Mouse (Mus musculus) limb, embryonic 15.5 days (tissue): ENCODE data around the gene Jph2. TPM values are rescaled to one million over a fixed set of nuclear protein-coding genes. Genes with fewer than 3 reads are reported as not detected.

Source experiments
- ATAC-seq: fragments of 200-750 bp; cut with Nextera tagmentation; 2 replicates; pipeline ENCODE4 v1.8.0; 2017; ENCODE audit warnings: low read depth, moderate TSS enrichment; ENCODE audit not compliant: insufficient number of reproducible peaks, low FRiP score, low TSS enrichment
- H3K27ac ChIP-seq: fragments of 300-500 bp; sonication (generic); 2 replicates; pipeline ENCODE4 v1.5.1; 2015; ENCODE audit warnings: moderate library complexity, mild to moderate bottlenecking, inconsistent platforms
- H3K27me3 ChIP-seq: fragments of 300-500 bp; sonication (generic); 2 replicates; pipeline ENCODE4 v1.6.1; 2015; ENCODE audit warnings: inconsistent platforms
- H3K36me3 ChIP-seq: fragments of 300-500 bp; sonication (generic); 2 replicates; pipeline ENCODE4 v1.6.1; 2015; ENCODE audit warnings: inconsistent platforms
- H3K4me1 ChIP-seq: fragments of 300-500 bp; sonication (generic); 2 replicates; pipeline ENCODE4 v1.6.1; 2015; ENCODE audit warnings: inconsistent platforms
- H3K4me2 ChIP-seq: fragments of 300-500 bp; sonication (generic); 2 replicates; pipeline ENCODE4 v1.6.1; 2015; ENCODE audit warnings: mild to moderate bottlenecking, inconsistent platforms
- H3K4me3 ChIP-seq: fragments of 300-500 bp; sonication (generic); 2 replicates; pipeline ENCODE4 v1.5.1; 2015; ENCODE audit warnings: mild to moderate bottlenecking, inconsistent platforms
- H3K9ac ChIP-seq: fragments of 300-500 bp; sonication (generic); 2 replicates; pipeline ENCODE4 v1.6.1; 2015; ENCODE audit warnings: inconsistent platforms
- H3K9me3 ChIP-seq: fragments of 300-500 bp; sonication (generic); 2 replicates; pipeline ENCODE4 v1.6.1; 2016; ENCODE audit warnings: inconsistent platforms
- WGBS: fragments of 180-500 bp; shearing (Covaris S2); methylation state at CpG from one replicate; pipeline ENCODE4 v1.1.7; 2015; 5-methylcytosine and 5-hydroxymethylcytosine counted together
- polyA plus RNA-seq: library from polyadenylated mRNA; unstranded; fragments of >200 nt; fragmentation: Nextera tagmentation; extraction: Ambion mirVana; gene quantifications from 2 replicates; pipeline ENCODE4 v1.2.1, GENCODE M21; 2015

Gene Jph2
- 2.9 and 4.5 TPM in 2 replicates for polyA plus RNA-seq

DNA sequence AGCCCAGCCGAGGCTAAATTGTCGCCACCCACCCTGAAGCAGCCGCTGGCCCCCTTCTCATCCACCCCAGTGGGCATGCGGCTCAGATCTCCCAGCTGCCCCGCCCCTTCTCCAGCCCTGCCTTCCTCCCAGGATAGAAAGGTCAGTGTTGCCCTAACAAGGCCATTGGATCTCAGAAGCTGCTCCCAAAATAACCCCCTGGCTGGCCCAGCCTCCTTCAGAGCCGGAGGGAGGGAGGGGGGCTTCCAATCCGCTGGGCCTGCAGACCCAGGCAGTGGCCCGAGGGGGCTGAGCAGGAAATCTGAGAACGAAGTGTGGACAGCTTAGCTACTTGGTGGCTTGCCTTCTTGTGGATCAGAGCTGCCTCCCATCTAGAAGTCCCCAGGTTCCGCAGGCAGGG lies at the start of gene Jph2:
TSS of gene Jph2 (minus strand) at position 89 of the 400 bp plus-strand sequence.
- H3K4me1 ChIP-seq, result peaks cover 14% of the 10 kb centered on the region
- H3K27me3 ChIP-seq, result no peaks in the 10 kb centered on the region
- ATAC-seq, result peak; percentile 59; the same call in 1 of the 2 replicates
- 0 out of 2 replicates have a peak within 1 kb of the TSS, but pooled peaks have one; percentile 27 for H3K27ac ChIP-seq
- no peaks in the 10 kb centered on the region for H3K36me3 ChIP-seq
- H3K9ac ChIP-seq, result no peak within 1 kb of the TSS
- peak within 1 kb of the TSS; percentile 32 for H3K4me2 ChIP-seq
- 4% methylated on average over 10 of the region's 10 CpGs for WGBS
- H3K4me3 ChIP-seq, result peak within 1 kb of the TSS; percentile 15
- no peaks in the 10 kb centered on the region for H3K9me3 ChIP-seq

DNA sequence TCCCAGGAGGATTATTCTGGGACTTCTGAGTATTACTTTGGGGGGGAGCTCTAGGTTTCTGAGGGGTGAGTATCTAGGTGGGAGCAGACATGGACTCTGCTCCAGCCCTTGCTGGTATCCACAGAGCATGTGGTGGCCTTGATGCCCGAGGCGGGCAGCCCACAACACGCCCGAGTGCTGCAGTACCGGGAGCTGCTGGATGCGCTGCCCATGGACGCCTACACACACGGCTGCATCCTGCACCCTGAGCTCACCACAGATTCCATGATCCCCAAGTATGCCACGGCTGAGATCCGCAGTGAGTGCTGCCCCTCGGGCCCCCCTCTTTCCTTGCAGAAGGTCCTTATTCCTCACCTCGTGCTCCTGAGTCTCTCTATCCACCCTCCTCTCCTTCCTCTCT lies 49.6 kb upstream of the Jph2 start:
- Histone ChIP-seq H3K27me3 (no peaks in the 10 kb centered on the region), H3K4me1 (no peaks in the 10 kb centered on the region), H3K4me3 (no peak overlapping the region), H3K27ac (no peak overlapping the region), H3K9ac (no peak overlapping the region), H3K36me3 (no peaks in the 10 kb centered on the region), H3K9me3 (no peaks in the 10 kb centered on the region), H3K4me2 (no peak overlapping the region)
- WGBS, result 82% methylated on average over 12 of the region's 12 CpGs
- ATAC-seq, result no peak

DNA sequence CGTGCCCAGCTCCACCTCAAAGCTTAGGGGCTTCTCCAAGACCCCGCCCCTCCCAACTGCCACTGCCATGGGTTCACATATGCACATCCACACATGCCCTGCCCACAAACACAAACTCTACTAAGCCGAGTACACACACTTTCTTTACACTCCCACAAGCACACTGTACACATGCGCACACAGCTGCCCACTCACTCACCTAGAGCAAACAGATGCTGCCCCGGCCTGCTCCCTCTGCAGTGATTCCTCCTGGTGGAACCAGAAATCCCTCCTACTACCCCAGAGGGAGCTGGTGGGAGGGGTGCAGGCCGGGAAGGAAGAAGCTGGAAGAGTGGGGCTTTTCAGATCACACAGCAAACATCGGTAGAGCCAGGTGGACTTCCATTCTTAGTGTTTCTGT lies 46.2 kb upstream of the Jph2 start:
- H3K27me3 ChIP-seq, result peaks cover 14% of the 10 kb centered on the region
- 59% methylated on average over 7 of the region's 7 CpGs for WGBS
- no peak overlapping the region for H3K4me3 ChIP-seq
- H3K36me3 ChIP-seq, result no peaks in the 10 kb centered on the region
- no peaks in the 10 kb centered on the region for H3K9me3 ChIP-seq
- H3K27ac ChIP-seq, result no peak overlapping the region
- no peaks in the 10 kb centered on the region for H3K4me1 ChIP-seq
- H3K9ac ChIP-seq, result no peak overlapping the region
- no peak overlapping the region for H3K4me2 ChIP-seq
- no peak for ATAC-seq

DNA sequence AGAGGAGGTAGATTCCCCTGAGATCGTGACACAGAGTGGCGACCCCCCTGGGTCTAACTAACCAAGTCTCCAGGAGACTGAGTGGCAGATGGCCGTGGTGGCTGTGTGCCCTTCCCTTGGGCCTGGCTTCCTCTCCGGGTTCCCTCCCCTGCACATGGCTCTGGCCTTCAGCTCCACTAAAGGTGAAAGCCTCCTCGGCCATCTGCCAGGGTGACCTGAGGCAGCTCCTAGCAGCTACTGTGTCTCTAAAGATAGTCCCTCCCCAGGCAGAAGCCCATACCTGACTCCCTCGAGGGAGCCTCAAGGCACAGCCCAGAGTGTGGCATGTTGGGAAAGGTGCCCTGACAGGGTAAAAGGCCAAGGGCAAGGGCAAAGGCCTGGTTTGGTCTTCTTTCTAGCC lies 45.8 kb upstream of the Jph2 start:
- WGBS, result 62% methylated on average over 6 of the region's 6 CpGs
- no peaks in the 10 kb centered on the region for H3K9me3 ChIP-seq

DNA sequence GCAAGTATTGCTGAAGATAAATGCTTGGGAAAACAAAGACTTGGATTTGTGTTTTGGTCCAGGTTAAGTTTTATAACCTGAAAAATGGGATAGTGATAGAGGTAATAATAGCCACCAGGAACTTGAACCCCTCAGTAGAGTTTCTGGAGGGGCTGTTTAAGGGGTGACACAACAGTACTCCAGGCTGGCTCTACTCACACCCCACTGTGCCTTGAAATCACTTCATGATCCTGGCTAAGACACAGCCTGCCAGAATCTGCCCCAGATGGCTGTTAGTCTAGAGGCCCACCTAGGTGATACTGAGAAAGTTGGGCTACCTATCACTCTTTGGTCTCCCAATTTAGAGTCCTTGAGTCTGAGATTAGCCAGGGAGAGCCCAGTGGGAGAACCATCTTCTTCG lies 41.7 kb upstream of the Jph2 start:
- Histone ChIP-seq H3K9me3 (no peaks in the 10 kb centered on the region), H3K36me3 (no peaks in the 10 kb centered on the region), H3K4me1 (peaks cover 8% of the 10 kb centered on the region), H3K27ac (no peak overlapping the region), H3K4me2 (no peak overlapping the region), H3K27me3 (peaks cover 32% of the 10 kb centered on the region), H3K9ac (no peak overlapping the region), H3K4me3 (no peak overlapping the region)
- no peak for ATAC-seq
- WGBS, result 67% methylated on average over 1 of the region's 1 CpGs

More for the DNA sequence above, 45.8 kb upstream of the Jph2 start:
- no peak overlapping the region for H3K4me3 ChIP-seq
- H3K9ac ChIP-seq, result no peak overlapping the region
- no peaks in the 10 kb centered on the region for H3K36me3 ChIP-seq
- ATAC-seq, result no peak
- no peak overlapping the region for H3K27ac ChIP-seq
- H3K4me1 ChIP-seq, result peaks cover 2% of the 10 kb centered on the region
- H3K4me2 ChIP-seq, result no peak overlapping the region
- H3K27me3 ChIP-seq, result peaks cover 18% of the 10 kb centered on the region

DNA sequence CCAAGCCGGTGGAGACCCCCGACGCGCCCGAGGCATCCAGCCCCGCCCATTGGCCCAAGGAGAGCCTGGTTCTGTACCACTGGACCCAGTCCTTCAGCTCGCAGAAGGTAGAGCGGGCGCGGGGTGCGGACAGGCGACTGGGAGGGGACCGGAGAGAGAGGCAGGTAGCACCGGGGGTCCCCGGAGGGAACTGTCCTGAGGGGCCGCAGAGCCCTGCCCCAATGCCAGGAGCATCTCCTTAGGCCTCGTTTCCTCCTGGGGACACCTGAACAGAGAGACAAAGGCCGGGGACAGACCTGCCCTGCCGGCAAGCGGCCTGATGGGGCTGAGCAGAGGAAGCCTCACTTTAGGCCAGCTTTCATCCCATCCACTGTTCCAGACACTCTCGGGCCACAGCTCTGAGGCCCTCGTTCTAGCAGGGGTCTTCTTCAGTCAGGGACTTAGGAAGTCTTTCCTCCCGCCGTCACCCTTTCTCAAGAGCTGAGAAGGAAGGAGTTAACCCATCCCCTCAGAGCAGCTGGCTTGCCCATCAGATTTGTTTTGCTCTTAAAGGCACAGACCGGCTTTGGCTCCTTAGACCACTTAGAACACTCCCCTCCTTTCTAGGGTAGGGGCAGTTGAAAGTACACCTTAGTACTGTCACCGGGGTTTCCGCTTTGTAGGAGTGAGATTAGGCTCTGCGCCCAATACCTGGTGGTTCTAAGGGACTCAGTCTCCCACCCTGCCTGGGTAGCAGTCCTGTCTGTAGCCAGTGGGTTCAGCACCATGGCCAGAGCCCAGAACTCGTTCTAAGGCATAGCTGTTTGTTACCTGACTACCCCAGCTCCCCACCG lies 41.0 kb upstream of the Jph2 start:
- Histone ChIP-seq H3K4me1 (peaks cover 8% of the 10 kb centered on the region), H3K9me3 (no peaks in the 10 kb centered on the region), H3K4me3 (peak overlapping the region; percentile 18), H3K4me2 (peak overlapping the region; percentile 27), H3K9ac (no peak overlapping the region), H3K27ac (no peak overlapping the region), H3K27me3 (peaks cover 32% of the 10 kb centered on the region), H3K36me3 (no peaks in the 10 kb centered on the region)
- no peak for ATAC-seq
- WGBS, result 3% methylated on average over 30 of the region's 30 CpGs

DNA sequence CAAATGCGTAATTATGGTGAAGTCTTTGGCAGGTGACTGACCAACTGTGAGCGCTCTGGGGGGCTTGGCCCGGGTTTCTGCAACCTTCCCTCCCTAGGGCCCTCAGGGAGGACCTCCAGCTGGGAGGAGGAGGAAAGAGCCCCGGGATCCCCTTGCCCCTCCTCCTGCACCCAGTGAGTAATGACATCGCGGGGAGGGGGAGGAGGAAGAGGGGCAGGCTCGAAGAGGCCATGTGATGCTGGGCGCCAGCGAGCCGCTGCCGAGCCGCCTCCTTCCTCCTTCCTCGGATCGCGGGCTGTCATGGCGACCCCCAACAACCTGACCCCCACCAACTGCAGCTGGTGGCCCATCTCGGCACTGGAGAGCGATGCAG lies 40.4 kb upstream of the Jph2 start, which contains the start of gene Gdap1l1:
TSS of gene Gdap1l1 (plus strand) at position 231 of the 373 bp plus-strand sequence.
- no peaks in the 10 kb centered on the region for H3K36me3 ChIP-seq
- peak within 1 kb of the TSS; percentile 18 for H3K4me3 ChIP-seq

DNA sequence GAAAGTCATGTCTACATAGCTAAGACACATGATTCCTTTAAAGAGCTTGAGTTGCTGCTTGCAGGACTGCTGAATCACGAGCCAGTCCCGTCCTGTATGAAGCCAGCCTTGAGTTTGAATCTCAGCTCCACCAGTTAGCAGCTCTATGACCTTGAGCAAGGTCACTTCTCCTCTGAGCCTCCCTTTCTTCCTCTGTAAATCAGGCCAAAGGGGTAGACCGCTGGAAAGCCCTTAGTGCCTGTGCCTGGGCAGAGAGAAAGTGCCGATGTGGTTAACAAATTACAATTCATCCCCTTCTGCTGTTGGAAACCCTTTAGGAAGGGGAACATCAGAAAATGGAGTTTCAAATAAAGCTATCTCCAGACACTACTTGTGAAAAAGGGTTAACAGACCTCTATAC lies 40.0 kb upstream of the Jph2 start:
- Histone ChIP-seq H3K9me3 (no peaks in the 10 kb centered on the region), H3K27ac (no peak overlapping the region), H3K9ac (no peak overlapping the region), H3K4me2 (no peak overlapping the region), H3K4me1 (peaks cover 8% of the 10 kb centered on the region), H3K27me3 (peaks cover 32% of the 10 kb centered on the region), H3K36me3 (no peaks in the 10 kb centered on the region), H3K4me3 (no peak overlapping the region)
- no peak for ATAC-seq
- 42% methylated on average over 4 of the region's 4 CpGs for WGBS

More for the DNA sequence above, 40.4 kb upstream of the Jph2 start, which contains the start of gene Gdap1l1:
- no peak within 1 kb of the TSS for H3K9ac ChIP-seq
- peak within 1 kb of the TSS; percentile 27 for H3K4me2 ChIP-seq
- no peak within 1 kb of the TSS for H3K27ac ChIP-seq
- 2% methylated on average over 18 of the region's 18 CpGs for WGBS
- ATAC-seq, result no peak
- no peaks in the 10 kb centered on the region for H3K9me3 ChIP-seq
- H3K27me3 ChIP-seq, result peaks cover 32% of the 10 kb centered on the region
- peaks cover 8% of the 10 kb centered on the region for H3K4me1 ChIP-seq

DNA sequence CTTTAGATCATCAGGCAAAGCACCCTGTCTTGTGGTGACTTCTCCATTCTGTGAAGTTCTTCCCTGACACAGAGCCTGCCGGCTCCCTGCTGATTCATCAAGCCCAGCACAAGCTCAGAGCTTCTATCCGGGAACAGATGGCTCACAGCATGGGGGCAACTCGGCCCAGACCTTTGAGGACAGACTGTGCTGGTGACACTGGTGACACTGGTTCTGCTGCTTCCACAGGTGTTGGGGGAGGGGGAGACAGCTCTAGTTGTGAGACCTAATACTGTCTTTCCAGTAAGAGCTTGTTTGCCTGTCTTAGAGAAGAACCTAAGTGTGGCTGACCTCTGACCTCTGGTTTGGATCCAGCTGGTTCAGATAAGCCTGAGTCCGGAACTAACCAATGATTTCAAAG lies 36.2 kb upstream of the Jph2 start:
- H3K9ac ChIP-seq, result no peak overlapping the region
- no peaks in the 10 kb centered on the region for H3K9me3 ChIP-seq
- no peak overlapping the region for H3K4me2 ChIP-seq
- no peak overlapping the region for H3K4me3 ChIP-seq
- H3K36me3 ChIP-seq, result no peaks in the 10 kb centered on the region
- peaks cover 18% of the 10 kb centered on the region for H3K27me3 ChIP-seq
- ATAC-seq, result no peak
- peaks cover 8% of the 10 kb centered on the region for H3K4me1 ChIP-seq
- WGBS, result 14% methylated on average over 4 of the region's 4 CpGs
- H3K27ac ChIP-seq, result no peak overlapping the region

DNA sequence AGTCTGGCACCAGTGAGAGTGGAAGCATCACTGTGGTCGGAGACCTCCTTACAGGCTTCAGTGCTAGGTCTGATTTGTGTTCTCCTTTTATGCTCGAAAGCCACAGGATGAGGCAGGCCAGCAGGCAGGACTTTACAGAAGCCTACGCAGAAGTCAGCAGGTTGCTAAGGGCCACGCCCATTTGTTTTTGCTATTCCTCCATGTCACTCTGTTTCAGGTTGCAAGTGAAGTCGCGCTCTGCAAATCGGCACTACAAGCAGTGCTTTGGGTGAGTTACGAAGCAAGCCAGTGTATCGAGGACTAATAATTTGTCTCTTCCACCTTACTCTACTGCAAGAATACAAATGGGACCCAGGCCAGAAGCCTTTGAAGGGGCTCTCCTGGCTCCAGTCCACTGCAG lies 33.5 kb upstream of the Jph2 start:
- Histone ChIP-seq H3K36me3 (no peaks in the 10 kb centered on the region), H3K9ac (no peak overlapping the region), H3K4me3 (no peak overlapping the region), H3K27ac (no peak overlapping the region), H3K9me3 (no peaks in the 10 kb centered on the region), H3K4me1 (no peaks in the 10 kb centered on the region), H3K4me2 (no peak overlapping the region), H3K27me3 (no peaks in the 10 kb centered on the region)
- WGBS, result 78% methylated on average over 9 of the region's 9 CpGs
- ATAC-seq, result no peak

DNA sequence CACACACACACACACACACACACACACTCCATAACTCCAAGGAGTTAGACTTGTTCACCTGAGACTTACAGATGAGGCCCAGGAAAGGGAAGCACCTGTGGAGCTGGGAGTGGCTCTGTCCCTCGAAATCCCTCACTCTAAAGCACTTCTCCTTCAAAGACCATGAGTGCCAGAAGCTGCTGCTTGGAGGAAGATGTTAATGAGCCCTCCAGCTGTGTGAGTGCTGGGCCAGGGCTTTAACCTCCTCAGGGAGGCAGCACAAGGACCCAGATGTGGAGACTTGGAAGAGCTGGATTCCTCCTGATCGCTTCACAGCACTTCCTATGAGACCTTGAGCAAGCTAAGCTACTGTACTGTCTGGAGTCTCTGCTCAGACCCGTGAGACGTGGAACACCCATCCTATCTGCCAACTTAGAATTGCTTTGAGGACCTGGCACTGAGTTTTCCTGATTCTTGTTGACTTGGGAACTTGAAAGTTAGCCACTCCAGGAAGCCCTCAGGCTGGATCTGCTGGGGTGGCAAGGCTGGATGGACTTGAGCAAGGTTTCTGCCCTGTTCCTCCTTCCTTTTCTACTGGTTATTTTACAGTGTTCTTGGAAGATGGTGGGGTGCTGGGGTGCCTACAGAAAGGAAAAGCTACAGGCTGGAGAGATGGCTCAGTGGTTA lies 30.7 kb upstream of the Jph2 start:
- no peaks in the 10 kb centered on the region for H3K9me3 ChIP-seq
- no peaks in the 10 kb centered on the region for H3K27me3 ChIP-seq
- H3K4me2 ChIP-seq, result no peak overlapping the region
- H3K4me3 ChIP-seq, result no peak overlapping the region
- no peak overlapping the region for H3K27ac ChIP-seq
- WGBS, result 34% methylated on average over 4 of the region's 4 CpGs
- no peak for ATAC-seq
- H3K4me1 ChIP-seq, result no peaks in the 10 kb centered on the region
- H3K36me3 ChIP-seq, result no peaks in the 10 kb centered on the region
- H3K9ac ChIP-seq, result no peak overlapping the region

DNA sequence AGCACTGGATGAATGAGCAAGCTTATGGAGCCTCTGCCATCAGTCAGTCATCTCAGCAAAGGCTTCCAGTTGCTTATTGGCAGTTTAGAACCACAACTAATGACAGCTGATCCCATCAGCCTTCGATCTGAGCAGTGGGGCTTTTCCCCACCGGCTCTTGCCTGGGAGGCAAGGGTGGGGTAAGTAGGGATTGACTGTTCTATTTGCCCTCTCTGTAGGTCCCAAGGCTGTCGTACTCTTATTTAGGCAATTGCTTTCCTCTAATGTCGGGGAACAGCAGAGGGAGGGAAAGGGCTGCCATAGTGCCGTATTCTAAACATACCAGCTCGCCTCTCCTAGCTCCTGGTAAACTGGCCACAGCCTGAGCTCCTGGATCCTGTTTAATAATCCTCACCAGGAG lies 26.8 kb upstream of the Jph2 start, which contains the start of gene Oser1:
TSS of gene Oser1 (minus strand) at position 101 of the 400 bp plus-strand sequence.
- no peak within 1 kb of the TSS for H3K4me2 ChIP-seq
- H3K27ac ChIP-seq, result no peak within 1 kb of the TSS
- H3K4me3 ChIP-seq, result no peak within 1 kb of the TSS
- H3K9me3 ChIP-seq, result no peaks in the 10 kb centered on the region
- H3K9ac ChIP-seq, result no peak within 1 kb of the TSS
- H3K36me3 ChIP-seq, result no peaks in the 10 kb centered on the region
- peaks cover 11% of the 10 kb centered on the region for H3K4me1 ChIP-seq
- H3K27me3 ChIP-seq, result no peaks in the 10 kb centered on the region
- WGBS, result 81% methylated on average over 6 of the region's 6 CpGs
- ATAC-seq, result no peak
